Mouse (Mus musculus) left cerebral cortex, adult 11 months (tissue): ENCODE measurements around the gene Daw1.

Source experiments
- DNase-seq: peaks from one replicate; pipeline ENCODE4 v3.0.0; 2022; ENCODE audit warnings: low spot score

Gene Daw1

GRCm38 (mm10) chr1:83187154-83187553 is 27.6 kb downstream of the Daw1 start:
- DNase-seq: peak; percentile 40

- DNase-seq: no peak
Measured at GRCm38 (mm10) chr1:83209981-83210380, 50.4 kb downstream of the Daw1 start.

- DNase-seq: peak; percentile 11
Measured at GRCm38 (mm10) chr1:83218260-83218659, 58.7 kb downstream of the Daw1 start.

- DNase-seq: no peak
Measured at GRCm38 (mm10) chr1:83223072-83223471, 63.5 kb downstream of the Daw1 start.

GRCm38 (mm10) chr1:83224423-83224960 is 64.9 kb downstream of the Daw1 start:
- DNase-seq: no peak

- no peak for DNase-seq
Measured at GRCm38 (mm10) chr1:83227946-83228345, 68.4 kb downstream of the Daw1 start.

- DNase-seq: no peak
Measured at GRCm38 (mm10) chr1:83248235-83248746, 88.7 kb downstream of the Daw1 start.

GRCm38 (mm10) chr1:83251746-83252145 is 92.2 kb downstream of the Daw1 start:
- DNase-seq: no peak
